Mouse (Mus musculus) olfactory bulb, adult 2 months (tissue): ENCODE results near the gene Gna15.

Experiments
- CTCF ChIP-seq: fragments of 200-500 bp; IDR thresholded peaks from 2 replicates; pipeline ENCODE4 v1.5.1; 2012; ENCODE audit warnings: low read depth, mild to moderate bottlenecking, low read length, moderate library complexity; ENCODE audit not compliant: insufficient read depth
- POLR2A ChIP-seq: fragments of 200-500 bp; IDR thresholded peaks from 2 replicates; pipeline ENCODE4 v1.6.1; 2012; ENCODE audit warnings: mild to moderate bottlenecking, low read depth, low read length, moderate library complexity; ENCODE audit not compliant: insufficient read depth

DNA sequence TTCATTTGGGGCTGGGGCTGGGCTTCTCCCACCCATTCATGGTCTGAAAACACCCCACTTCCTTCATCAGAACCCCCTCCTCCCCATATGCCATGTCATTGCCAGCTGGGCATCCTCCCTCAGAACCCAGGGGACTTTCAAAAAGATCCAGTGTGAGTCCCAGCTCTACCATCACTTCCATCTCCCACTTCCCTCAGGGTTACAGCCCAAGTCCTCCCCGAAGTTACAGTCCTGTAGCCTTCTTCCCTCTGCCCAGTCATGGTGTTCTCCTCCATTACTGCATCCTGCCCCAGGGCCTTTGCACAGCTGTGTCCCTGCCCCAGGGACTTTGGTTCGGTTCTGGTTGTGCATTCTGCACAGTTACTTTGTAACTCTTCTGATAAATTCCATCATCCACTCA, 69.9 kb downstream of the Gna15 start:
- TF ChIP-seq CTCF (no peak), POLR2A (no peak)
